Mouse (Mus musculus): ENCODE results near the gene Dbr1.
"Not testable (repeated sequence)": the region's sequence is repeated elsewhere in the genome, so short reads cannot be mapped to it uniquely, and the experiment has no call there.

Dbr1 gene

GRCm38 (mm10) chr9:99575677-99576480 lies at the start of gene Dbr1:
TSS of gene Dbr1 (plus strand) at chr9:99575799.
- peak; percentile 90 to 95 for DNase-seq

- DNase-seq: no peak
These were observed 43.7 kb upstream of the Dbr1 start for GRCm38 (mm10) chr9:99531865-99532264.

- no peak for DNase-seq
These were observed 29.3 kb upstream of the Dbr1 start for GRCm38 (mm10) chr9:99546259-99546658.

- peak in 1 of 2 experiments; percentile 17 for DNase-seq
These were observed 23.5 kb upstream of the Dbr1 start for GRCm38 (mm10) chr9:99552068-99552467.

- no peak for DNase-seq
These were observed 22.6 kb upstream of the Dbr1 start for GRCm38 (mm10) chr9:99553049-99553448.

GRCm38 (mm10) chr9:99554052-99554451 lies 21.5 kb upstream of the Dbr1 start:
- DNase-seq: no peak

GRCm38 (mm10) chr9:99555253-99555652 lies 20.3 kb upstream of the Dbr1 start:
- no peak for DNase-seq

GRCm38 (mm10) chr9:99557580-99558300 lies 17.9 kb upstream of the Dbr1 start:
- no peak for DNase-seq

GRCm38 (mm10) chr9:99558824-99559556 lies 16.6 kb upstream of the Dbr1 start:
- DNase-seq: no peak

GRCm38 (mm10) chr9:99559557-99559904 lies 16.1 kb upstream of the Dbr1 start:
- no peak for DNase-seq

- no peak for DNase-seq
These were observed 15.2 kb upstream of the Dbr1 start for GRCm38 (mm10) chr9:99560389-99560788.

- peak in 1 of 2 experiments; percentile 21 for DNase-seq
These were observed 11.9 kb upstream of the Dbr1 start for GRCm38 (mm10) chr9:99563714-99564113.

GRCm38 (mm10) chr9:99568023-99568346 lies 7.6 kb upstream of the Dbr1 start:
- DNase-seq: no peak

- DNase-seq: peak; percentile 94
These were observed 7.1 kb upstream of the Dbr1 start, which contains the start of gene Armc8 for GRCm38 (mm10) chr9:99568347-99569070. TSS of gene Armc8 (minus strand) at chr9:99568899.

- DNase-seq: no peak
These were observed 6.6 kb upstream of the Dbr1 start for GRCm38 (mm10) chr9:99569071-99569397.

- DNase-seq: peak; percentile 16 to 45
These were observed 5.1 kb downstream of the Dbr1 start for GRCm38 (mm10) chr9:99580655-99581054.

GRCm38 (mm10) chr9:99587505-99588202 lies 12.1 kb downstream of the Dbr1 start:
- peak; percentile 54 to 70 for DNase-seq

- DNase-seq: no peak
These were observed 15.5 kb downstream of the Dbr1 start for GRCm38 (mm10) chr9:99591144-99591543.

GRCm38 (mm10) chr9:99599127-99599526 lies 23.5 kb downstream of the Dbr1 start:
- DNase-seq: not testable (repeated sequence)

GRCm38 (mm10) chr9:99603566-99603965 lies 28.0 kb downstream of the Dbr1 start:
- DNase-seq: no peak

GRCm38 (mm10) chr9:99612202-99612601 lies 36.6 kb downstream of the Dbr1 start, which contains the start of gene A4gnt:
TSS of gene A4gnt (plus strand) at chr9:99612502.
- no peak for DNase-seq

- DNase-seq: no peak
These were observed 44.1 kb downstream of the Dbr1 start for GRCm38 (mm10) chr9:99619688-99620087.

Measured in cerebellum, postnatal 25 days (tissue).